Mouse (Mus musculus): ENCODE results near the gene Gm16253.

DNA sequence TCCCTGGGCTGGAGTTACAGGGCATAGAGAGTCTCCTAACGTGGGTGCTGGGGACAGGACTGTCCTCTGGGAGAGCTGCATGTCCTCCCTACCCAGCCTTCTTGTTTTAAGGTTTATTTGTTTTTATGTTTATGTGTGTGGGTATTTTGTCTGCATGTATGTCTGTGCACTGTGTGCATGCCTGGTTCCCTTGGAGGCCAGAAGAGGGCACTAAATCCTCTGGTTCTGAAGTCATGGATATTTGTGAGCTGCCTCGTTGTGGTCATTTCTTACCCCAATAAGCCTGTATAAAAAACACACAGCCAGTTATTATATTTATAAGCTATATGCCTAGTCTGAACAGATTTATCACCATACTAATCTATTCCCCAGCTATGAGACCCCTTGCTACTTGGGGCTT lies 42.5 kb upstream of the Gm16253 start:
- TF ChIP-seq CTCF (IDR thresholded peaks at IDR 0.05; ENCODE audit: insufficient read depth, low read depth, low read length) (no peak), POLR2A (IDR thresholded peaks at IDR 0.05; ENCODE audit: insufficient read depth, low read depth, low read length) (no peak)
